Mouse (Mus musculus): Measurements from ENCODE around the gene Arhgef26. TPM values are rescaled to one million over a fixed set of nuclear protein-coding genes. Genes with fewer than 3 reads are reported as not detected.

Gene Arhgef26
- polyA plus RNA-seq, 1 experiment from 2014 or later, result 2.7 TPM

- Histone ChIP-seq H3K4me2 (ENCODE audit: low read depth, low read length) (no peak overlapping the region), H3K27me3 (ENCODE audit: insufficient read depth, low read length) (no peaks in the 10 kb centered on the region), H3K9ac (replicated peaks) (no peak overlapping the region), H3K4me3 (ENCODE audit: low read depth, low read length) (no peak overlapping the region), H3K9me3 (ENCODE audit: low read length) (no peaks in the 10 kb centered on the region), H3K4me1 (ENCODE audit: insufficient read depth) (no peaks in the 10 kb centered on the region), H3K27ac (ENCODE audit: low read depth) (no peak overlapping the region), H3K36me3 (replicated peaks; ENCODE audit: insufficient read depth, low read length) (no peaks in the 10 kb centered on the region)
- 78% methylated on average over 7 of the region's 7 CpGs for WGBS (ENCODE audit: insufficient replicate concordance)
- TF ChIP-seq CTCF (IDR thresholded peaks at IDR 0.05; ENCODE audit: low read depth) (no peak), EP300 (IDR thresholded peaks at IDR 0.05; ENCODE audit: low read depth) (no peak)
- DNase-seq (no peak), ATAC-seq (no peak)
Observed at GRCm38 (mm10) chr3:62394284-62394683, 56.1 kb downstream of the Arhgef26 start.

- Histone ChIP-seq H3K4me3 (ENCODE audit: low read depth, low read length) (no peak overlapping the region), H3K4me1 (ENCODE audit: insufficient read depth) (no peaks in the 10 kb centered on the region), H3K27ac (ENCODE audit: low read depth) (no peak overlapping the region), H3K9me3 (ENCODE audit: low read length) (no peaks in the 10 kb centered on the region), H3K27me3 (ENCODE audit: insufficient read depth, low read length) (no peaks in the 10 kb centered on the region), H3K36me3 (replicated peaks; ENCODE audit: insufficient read depth, low read length) (no peaks in the 10 kb centered on the region), H3K9ac (replicated peaks) (no peak overlapping the region), H3K4me2 (ENCODE audit: low read depth, low read length) (no peak overlapping the region)
- DNase-seq (no peak), ATAC-seq (no peak)
- no peak for TF ChIP-seq CTCF (IDR thresholded peaks at IDR 0.05; ENCODE audit: low read depth)
- TF ChIP-seq EP300 (IDR thresholded peaks at IDR 0.05; ENCODE audit: low read depth), result no peak
- WGBS (ENCODE audit: insufficient replicate concordance), result 55% methylated on average over 5 of the region's 5 CpGs
Observed at GRCm38 (mm10) chr3:62395368-62395767, 57.2 kb downstream of the Arhgef26 start.

GRCm38 (mm10) chr3:62396109-62396508 is 58.0 kb downstream of the Arhgef26 start:
- 41% methylated on average over 5 of the region's 5 CpGs for WGBS (ENCODE audit: insufficient replicate concordance)
- no peaks in the 10 kb centered on the region for H3K27me3 ChIP-seq (ENCODE audit: insufficient read depth, low read length)
- H3K9me3 ChIP-seq (ENCODE audit: low read length), result no peaks in the 10 kb centered on the region
- H3K4me3 ChIP-seq (ENCODE audit: low read depth, low read length), result no peak overlapping the region
- DNase-seq, result no peak
- ATAC-seq, result no peak
- no peak overlapping the region for H3K9ac ChIP-seq (replicated peaks)
- no peaks in the 10 kb centered on the region for H3K4me1 ChIP-seq (ENCODE audit: insufficient read depth)
- H3K27ac ChIP-seq (ENCODE audit: low read depth), result no peak overlapping the region
- no peak for TF ChIP-seq EP300 (IDR thresholded peaks at IDR 0.05; ENCODE audit: low read depth)
- no peak for TF ChIP-seq CTCF (IDR thresholded peaks at IDR 0.05; ENCODE audit: low read depth)
- H3K4me2 ChIP-seq (ENCODE audit: low read depth, low read length), result no peak overlapping the region
- no peaks in the 10 kb centered on the region for H3K36me3 ChIP-seq (replicated peaks; ENCODE audit: insufficient read depth, low read length)

GRCm38 (mm10) chr3:62398094-62398493 is 60.0 kb downstream of the Arhgef26 start:
- Histone ChIP-seq H3K27me3 (ENCODE audit: insufficient read depth, low read length) (no peaks in the 10 kb centered on the region), H3K9ac (replicated peaks) (no peak overlapping the region), H3K4me3 (ENCODE audit: low read depth, low read length) (no peak overlapping the region), H3K27ac (ENCODE audit: low read depth) (no peak overlapping the region), H3K9me3 (ENCODE audit: low read length) (no peaks in the 10 kb centered on the region), H3K4me2 (ENCODE audit: low read depth, low read length) (no peak overlapping the region), H3K36me3 (replicated peaks; ENCODE audit: insufficient read depth, low read length) (no peaks in the 10 kb centered on the region), H3K4me1 (ENCODE audit: insufficient read depth) (no peaks in the 10 kb centered on the region)
- no peak for DNase-seq
- TF ChIP-seq CTCF (IDR thresholded peaks at IDR 0.05; ENCODE audit: low read depth) (no peak), EP300 (IDR thresholded peaks at IDR 0.05; ENCODE audit: low read depth) (no peak)
- ATAC-seq, result no peak

GRCm38 (mm10) chr3:62399826-62400746 is 61.9 kb downstream of the Arhgef26 start:
- no peak overlapping the region for H3K4me3 ChIP-seq (ENCODE audit: low read depth, low read length)
- no peak overlapping the region for H3K4me2 ChIP-seq (ENCODE audit: low read depth, low read length)
- DNase-seq, result no peak
- H3K36me3 ChIP-seq (replicated peaks; ENCODE audit: insufficient read depth, low read length), result no peaks in the 10 kb centered on the region
- H3K9ac ChIP-seq (replicated peaks), result no peak overlapping the region
- H3K4me1 ChIP-seq (ENCODE audit: insufficient read depth), result no peaks in the 10 kb centered on the region
- no peak for TF ChIP-seq EP300 (IDR thresholded peaks at IDR 0.05; ENCODE audit: low read depth)
- no peak for ATAC-seq
- no peaks in the 10 kb centered on the region for H3K27me3 ChIP-seq (ENCODE audit: insufficient read depth, low read length)
- no peak overlapping the region for H3K27ac ChIP-seq (ENCODE audit: low read depth)
- H3K9me3 ChIP-seq (ENCODE audit: low read length), result no peaks in the 10 kb centered on the region
- 81% methylated on average over 12 of the region's 12 CpGs for WGBS (ENCODE audit: insufficient replicate concordance)

GRCm38 (mm10) chr3:62402466-62402865 is 64.3 kb downstream of the Arhgef26 start:
- no peak for TF ChIP-seq CTCF (IDR thresholded peaks at IDR 0.05; ENCODE audit: low read depth)
- TF ChIP-seq EP300 (IDR thresholded peaks at IDR 0.05; ENCODE audit: low read depth), result no peak
- ATAC-seq (no peak), DNase-seq (no peak)
- no peaks in the 10 kb centered on the region for H3K36me3 ChIP-seq (replicated peaks; ENCODE audit: insufficient read depth, low read length)
- H3K27me3 ChIP-seq (ENCODE audit: insufficient read depth, low read length), result no peaks in the 10 kb centered on the region
- no peak overlapping the region for H3K4me2 ChIP-seq (ENCODE audit: low read depth, low read length)
- no peak overlapping the region for H3K4me3 ChIP-seq (ENCODE audit: low read depth, low read length)
- H3K4me1 ChIP-seq (ENCODE audit: insufficient read depth), result no peaks in the 10 kb centered on the region
- WGBS (ENCODE audit: insufficient replicate concordance), result 80% methylated on average over 2 of the region's 2 CpGs
- no peak overlapping the region for H3K27ac ChIP-seq (ENCODE audit: low read depth)
- no peaks in the 10 kb centered on the region for H3K9me3 ChIP-seq (ENCODE audit: low read length)
- no peak overlapping the region for H3K9ac ChIP-seq (replicated peaks)
